9 mouse cellular contexts compared by ENCODE assay signal in genomic region chr2:72529358-72530319, GRCm38 (mm10). TPM values are rescaled to one million over a fixed set of nuclear protein-coding genes. Genes with fewer than 3 reads are reported as not detected.
A peak's percentile ranks its signal among the peaks of the same experiment; 100 is the strongest.
DNase-seq lines count a peak whose midpoint lies in the region; ATAC-seq lines count a peak whose summit lies in the region.
"Had no signal": no experiment of that assay in that cellular context is flagged by ENCODE, and none has a peak within 500 bp of the region (broad histone marks: within the 10 kb centered on the region; RNA-seq: fewer than 3 reads in every experiment).

No protein-coding gene starts in this region.

- DNase-seq in kidney, adult 11 months: no peak
- peak; percentile 77 for DNase-seq in embryo, embryonic 10.5 days (ENCODE audit: low spot score)
- no peak for DNase-seq in gastrocnemius, postnatal 10 days
- DNase-seq in kidney, adult 8-10 months: no peak

- no peaks in the 10 kb centered on the region for H3K9me3 ChIP-seq in kidney, embryonic 16.5 days (ENCODE audit: low read length)
- H3K9me3 ChIP-seq in hindbrain, embryonic 16.5 days (ENCODE audit: control insufficient read depth, low read length): no peaks in the 10 kb centered on the region
- H3K9me3 ChIP-seq in midbrain, embryonic 13.5 days: no peaks in the 10 kb centered on the region
- H3K9me3 ChIP-seq: G1E had no signal

- no peak overlapping the region for H3K9ac ChIP-seq in kidney, embryonic 16.5 days (replicated peaks; ENCODE audit: low read length)
- peak overlapping the region; percentile 53 for H3K9ac ChIP-seq in hindbrain, embryonic 16.5 days (ENCODE audit: low read depth, low read length)
- H3K9ac ChIP-seq in midbrain, embryonic 13.5 days (replicated peaks): peak overlapping the region; percentile 56

- H3K4me1 ChIP-seq in kidney, embryonic 16.5 days (ENCODE audit: insufficient read depth, low read length): 0 out of 2 replicates have a peak, but pooled peaks cover 3% of the 10 kb centered on the region
- no peaks in the 10 kb centered on the region for H3K4me1 ChIP-seq in hindbrain, embryonic 16.5 days (ENCODE audit: control insufficient read depth, insufficient read depth, low read depth, low read length)
- H3K4me1 ChIP-seq in midbrain, embryonic 13.5 days (replicated peaks): peaks cover 15% of the 10 kb centered on the region

- no peaks in the 10 kb centered on the region for H3K36me3 ChIP-seq in kidney, embryonic 16.5 days (ENCODE audit: insufficient read depth, low read length)
- no peaks in the 10 kb centered on the region for H3K36me3 ChIP-seq in hindbrain, embryonic 16.5 days (ENCODE audit: control insufficient read depth, insufficient read depth, low read length)
- H3K36me3 ChIP-seq in midbrain, embryonic 13.5 days: no peaks in the 10 kb centered on the region
- H3K36me3 ChIP-seq: G1E had no signal

- no peak overlapping the region for H3K27ac ChIP-seq in kidney, embryonic 16.5 days (ENCODE audit: low read length)
- H3K27ac ChIP-seq in hindbrain, embryonic 16.5 days (ENCODE audit: low read depth, low read length): 0 out of 2 replicates have a peak overlapping the region, but pooled peaks have one; percentile 10
- H3K27ac ChIP-seq in midbrain, embryonic 13.5 days: peak overlapping the region; percentile 65

- ATAC-seq in kidney, embryonic 16.5 days (ENCODE audit: low FRiP score, low TSS enrichment): no peak
- no peak for ATAC-seq in hindbrain, embryonic 16.5 days
- ATAC-seq in midbrain, embryonic 13.5 days: peak; percentile 89
- no peak for ATAC-seq in CD4-positive, CD25-positive, alpha-beta regulatory T cell, adult 4 months

- no peak overlapping the region for H3K4me3 ChIP-seq in kidney, embryonic 16.5 days (ENCODE audit: low read length)
- peak overlapping the region; percentile 29 for H3K4me3 ChIP-seq in hindbrain, embryonic 16.5 days (ENCODE audit: low read length)
- peak overlapping the region; percentile 31 for H3K4me3 ChIP-seq in midbrain, embryonic 13.5 days (replicated peaks)

- 40% methylated on average over 25 of the region's 25 CpGs for WGBS in kidney, embryonic 16.5 days
- 15% methylated on average over 25 of the region's 25 CpGs for WGBS in hindbrain, embryonic 16.5 days
- WGBS in midbrain, embryonic 13.5 days: 9% methylated on average over 25 of the region's 25 CpGs

- peak overlapping the region; percentile 39 for H3K4me2 ChIP-seq in kidney, embryonic 16.5 days (replicated peaks; ENCODE audit: low read depth, low read length)
- peak overlapping the region; percentile 62 for H3K4me2 ChIP-seq in hindbrain, embryonic 16.5 days (ENCODE audit: low read length)
- peak overlapping the region; percentile 58 for H3K4me2 ChIP-seq in midbrain, embryonic 13.5 days (replicated peaks)

- H3K27me3 ChIP-seq in kidney, embryonic 16.5 days (ENCODE audit: insufficient read depth, low read length): no peaks in the 10 kb centered on the region
- H3K27me3 ChIP-seq in hindbrain, embryonic 16.5 days (replicated peaks; ENCODE audit: control insufficient read depth, insufficient read depth, low read length): no peaks in the 10 kb centered on the region
- H3K27me3 ChIP-seq in midbrain, embryonic 13.5 days: peaks cover 75% of the 10 kb centered on the region

RNA-seq across cellular contexts. Expression of gene Cdca7, which starts 53.7 kb away (rescaled TPM):
- polyA plus RNA-seq in kidney, embryonic 16.5 days (2015; fragmentation: Nextera tagmentation; extraction: Ambion mirVana): 159 and 165 TPM in 2 replicates
- 17.3 and 22.1 TPM in 2 replicates for polyA plus RNA-seq in hindbrain, embryonic 16.5 days (2015; fragmentation: Nextera tagmentation; extraction: Ambion mirVana)
- 55.0 and 64.8 TPM in 2 replicates for polyA plus RNA-seq in midbrain, embryonic 13.5 days (2015; fragmentation: Nextera tagmentation; extraction: Ambion mirVana)
- polyA plus RNA-seq in CD4-positive, CD25-positive, alpha-beta regulatory T cell, adult 4 months (2017; shearing (Covaris generic)): 10 to 100 TPM; 30.9 to 39.3 TPM
- total RNA-seq in gastrocnemius, postnatal 10 days (2021): 1 to 10 TPM; 5.0 to 7.1 TPM
